Mouse (Mus musculus): ENCODE data around the gene Gcdh. TPM values are rescaled to one million over a fixed set of nuclear protein-coding genes. Genes with fewer than 3 reads are reported as not detected.

Gcdh gene
- polyA plus RNA-seq, 2 experiments = 29.8 to 58.9 TPM

DNA sequence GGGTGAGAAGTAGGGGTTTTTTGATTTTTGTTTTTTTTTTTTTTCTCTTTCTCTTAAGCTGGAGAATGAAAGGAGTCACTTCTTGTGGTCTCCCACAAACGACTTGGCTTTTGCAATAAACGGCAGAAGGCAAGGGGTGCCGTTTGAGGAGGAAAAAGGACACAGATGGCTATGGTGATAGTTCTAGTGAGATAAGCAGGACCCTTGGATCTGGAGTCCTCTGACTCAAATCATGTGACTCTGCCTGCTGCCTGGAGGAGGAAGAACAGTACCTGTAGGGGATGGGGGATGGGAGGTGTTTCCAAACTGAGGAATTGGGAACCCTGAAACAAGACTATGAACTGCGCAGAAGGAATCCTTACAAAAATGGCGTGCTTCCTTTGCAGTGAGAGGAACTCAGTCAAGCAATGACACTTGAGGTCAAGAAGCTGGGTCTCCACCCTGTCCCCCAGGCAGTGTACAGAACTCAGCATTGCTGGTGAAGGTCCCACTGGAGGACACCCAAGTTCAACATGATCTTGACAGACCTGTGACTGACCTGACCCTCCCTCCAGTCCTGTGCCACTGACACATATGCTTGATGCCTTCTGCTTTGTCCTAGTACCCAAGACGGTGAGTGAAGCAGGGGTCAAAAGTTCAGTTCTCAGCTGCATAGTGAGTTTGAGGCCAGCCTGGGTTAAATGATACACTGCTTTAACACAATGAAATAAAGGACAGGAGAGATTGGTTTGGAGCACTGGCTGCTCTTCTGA lies 45.9 kb downstream of the Gcdh start:
- DNase-seq (ENCODE audit: low spot score) (no peak), ATAC-seq (ENCODE audit: low FRiP score, low read depth) (no peak)
- Histone ChIP-seq H3K4me3 (replicated peaks; ENCODE audit: low read length) (peak overlapping the region; percentile 79), H3K4me1 (ENCODE audit: control insufficient read depth, insufficient read depth, low read length) (peaks cover 20% of the 10 kb centered on the region; the same call in 1 of the 2 replicates), H3K36me3 (ENCODE audit: control insufficient read depth, insufficient read depth, low read length) (peaks cover 29% of the 10 kb centered on the region), H3K27ac (replicated peaks; ENCODE audit: low read depth, low read length) (peak overlapping the region; percentile 76), H3K27me3 (ENCODE audit: control insufficient read depth, insufficient read depth, low read length) (no peaks in the 10 kb centered on the region), H3K9me3 (ENCODE audit: control insufficient read depth, low read length) (no peaks in the 10 kb centered on the region), H3K4me2 (replicated peaks; ENCODE audit: low read depth, low read length, severe bottlenecking) (peak overlapping the region; percentile 74), H3K9ac (ENCODE audit: low read depth, low read length, severe bottlenecking) (peak overlapping the region; percentile 63)
- no peak for TF ChIP-seq POLR2A (IDR thresholded peaks at IDR 0.05; ENCODE audit: borderline replicate concordance, extremely low read depth, insufficient read depth, insufficient read length)
- WGBS = 41% methylated on average over 6 of the region's 6 CpGs

DNA sequence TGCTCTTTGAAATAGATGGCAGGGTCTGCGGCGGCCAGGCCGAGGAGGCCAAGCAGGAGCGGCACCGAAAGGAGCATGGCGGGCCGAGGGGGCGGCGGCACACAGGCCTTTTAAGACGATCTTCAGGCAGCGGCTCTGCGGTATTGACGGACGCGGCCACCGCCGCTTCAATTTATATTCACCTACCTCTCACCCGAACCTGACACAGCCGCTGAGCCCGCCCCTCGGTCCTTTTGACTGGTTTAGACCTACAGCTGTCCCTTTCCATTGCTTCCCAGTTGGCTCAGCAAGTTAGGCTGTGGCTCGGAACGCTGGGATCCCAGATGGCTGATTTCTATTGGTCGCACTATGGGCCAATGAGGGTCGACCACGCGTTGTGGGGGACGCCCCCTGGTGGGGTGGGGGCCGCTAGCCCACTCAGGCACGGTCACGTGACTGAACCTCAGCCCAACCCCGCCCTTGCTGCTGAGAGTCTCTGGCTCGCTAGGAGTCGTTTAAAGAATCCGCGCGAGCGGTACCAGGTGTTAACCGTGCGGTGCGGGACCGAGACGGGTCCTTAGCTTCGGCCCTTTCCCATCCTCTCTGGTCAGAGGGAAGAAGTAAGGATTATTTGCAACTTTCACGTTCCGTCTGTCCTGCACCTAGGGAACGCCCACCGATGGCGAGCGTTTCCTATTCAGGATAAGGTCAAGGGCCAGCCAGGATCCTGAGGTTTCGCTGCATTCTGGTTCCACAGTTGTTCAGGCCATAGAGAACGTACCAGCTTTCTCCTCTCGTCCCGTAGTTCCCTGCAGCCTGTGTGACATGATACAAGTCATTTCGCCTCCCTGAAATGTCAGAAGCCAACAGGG lies 46.8 kb downstream of the Gcdh start, which contains the start of gene Calr:
Gene Calr, minus strand, starts transcription at position 213 of the 851 bp plus-strand sequence.
- Histone ChIP-seq H3K4me1 (ENCODE audit: control insufficient read depth, insufficient read depth, low read length) (peaks cover 20% of the 10 kb centered on the region; the same call in 1 of the 2 replicates), H3K4me3 (replicated peaks; ENCODE audit: low read length) (peak within 1 kb of the TSS; percentile 79), H3K9me3 (ENCODE audit: control insufficient read depth, low read length) (no peaks in the 10 kb centered on the region), H3K27me3 (ENCODE audit: control insufficient read depth, insufficient read depth, low read length) (no peaks in the 10 kb centered on the region), H3K36me3 (ENCODE audit: control insufficient read depth, insufficient read depth, low read length) (peaks cover 39% of the 10 kb centered on the region), H3K9ac (ENCODE audit: low read depth, low read length, severe bottlenecking) (peak within 1 kb of the TSS; percentile 92), H3K4me2 (replicated peaks; ENCODE audit: low read depth, low read length, severe bottlenecking) (peak within 1 kb of the TSS; percentile 74), H3K27ac (replicated peaks; ENCODE audit: low read depth, low read length) (peak within 1 kb of the TSS; percentile 76)
- peak; percentile 98 for TF ChIP-seq POLR2A (IDR thresholded peaks at IDR 0.05; ENCODE audit: borderline replicate concordance, extremely low read depth, insufficient read depth, insufficient read length)
- peak; percentile 100 for DNase-seq (ENCODE audit: low spot score)
- peak; percentile 99 for ATAC-seq (ENCODE audit: low FRiP score, low read depth)
- under 1% methylated on average over 54 of the region's 55 CpGs for WGBS

DNA sequence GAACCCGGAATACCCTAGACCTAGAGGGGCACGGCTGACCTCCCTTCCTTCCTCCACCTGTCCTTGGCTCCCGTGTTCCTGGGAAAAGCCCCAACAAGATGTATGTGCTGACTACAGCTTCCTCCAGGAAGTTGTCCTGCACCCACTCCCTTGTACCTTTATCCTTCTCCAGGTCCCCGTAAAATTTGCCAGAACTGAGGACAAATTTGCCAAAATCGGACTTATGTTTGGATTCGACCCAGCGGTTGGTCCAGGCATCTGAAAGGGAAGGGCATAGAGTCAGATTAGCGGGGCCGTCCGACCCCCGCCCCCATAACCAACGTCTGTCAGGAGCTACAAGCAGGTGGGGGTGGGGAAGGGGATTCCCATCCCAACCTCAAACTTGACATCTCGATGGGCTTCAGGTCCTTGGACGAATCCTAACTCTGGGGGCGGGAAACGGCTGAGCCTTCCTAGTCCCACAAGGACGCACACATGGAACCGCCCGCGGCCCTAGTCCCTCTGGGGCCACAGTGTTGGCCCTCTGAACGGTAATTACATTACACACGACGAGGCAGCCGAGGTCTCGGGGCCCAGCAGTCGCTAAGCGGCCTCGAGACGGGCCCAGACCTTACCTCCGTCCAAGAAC lies 47.5 kb downstream of the Gcdh start:
- WGBS = 1% methylated on average over 30 of the region's 30 CpGs
- peak overlapping the region; percentile 92 for H3K9ac ChIP-seq (ENCODE audit: low read depth, low read length, severe bottlenecking)
- peak overlapping the region; percentile 79 for H3K4me3 ChIP-seq (replicated peaks; ENCODE audit: low read length)
- peaks cover 46% of the 10 kb centered on the region for H3K36me3 ChIP-seq (ENCODE audit: control insufficient read depth, insufficient read depth, low read length)
- H3K4me1 ChIP-seq (ENCODE audit: control insufficient read depth, insufficient read depth, low read length) = peaks cover 20% of the 10 kb centered on the region; the same call in 1 of the 2 replicates
- no peaks in the 10 kb centered on the region for H3K27me3 ChIP-seq (ENCODE audit: control insufficient read depth, insufficient read depth, low read length)
- H3K4me2 ChIP-seq (replicated peaks; ENCODE audit: low read depth, low read length, severe bottlenecking) = peak overlapping the region; percentile 65
- peak overlapping the region; percentile 71 for H3K27ac ChIP-seq (replicated peaks; ENCODE audit: low read depth, low read length)
- H3K9me3 ChIP-seq (ENCODE audit: control insufficient read depth, low read length) = no peaks in the 10 kb centered on the region
- DNase-seq (ENCODE audit: low spot score) (no peak), ATAC-seq (ENCODE audit: low FRiP score, low read depth) (peak; percentile 4; the same call in 1 of the 2 replicates)
- TF ChIP-seq POLR2A (IDR thresholded peaks at IDR 0.05; ENCODE audit: borderline replicate concordance, extremely low read depth, insufficient read depth, insufficient read length) = no peak

DNA sequence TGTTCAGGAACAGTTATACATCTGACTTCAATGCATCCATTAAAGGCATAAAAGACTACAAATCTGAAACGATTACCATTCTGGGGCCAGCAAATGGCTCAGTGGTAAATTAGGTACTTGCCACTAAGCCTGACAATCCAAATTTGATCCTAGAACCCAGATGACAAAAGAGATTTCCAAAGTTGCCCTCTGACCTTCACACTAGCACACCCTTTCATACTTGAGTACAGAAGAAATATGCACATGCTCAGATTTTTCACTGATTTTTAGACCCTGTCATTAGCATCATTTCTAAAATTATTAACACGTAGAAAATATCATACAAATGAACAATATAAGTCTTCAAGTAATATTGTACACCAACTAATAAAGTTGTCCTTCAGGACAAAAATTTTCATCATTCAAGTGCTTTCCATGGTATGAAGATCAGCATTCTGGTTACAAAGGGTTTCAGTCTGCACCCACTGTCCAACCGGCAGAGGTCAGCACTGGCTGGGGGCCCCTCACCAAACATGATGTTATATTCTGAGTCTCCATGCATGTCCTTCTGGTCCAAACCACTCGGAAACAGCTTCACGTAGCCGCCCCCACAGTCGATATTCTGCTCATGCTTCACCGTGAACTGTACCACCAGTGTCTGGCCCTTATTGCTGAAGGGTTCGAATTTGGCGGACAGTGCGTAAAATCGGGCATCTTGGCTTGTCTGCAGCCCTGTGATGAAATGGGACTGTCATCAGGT lies 48.2 kb downstream of the Gcdh start:
- Histone ChIP-seq H3K27me3 (ENCODE audit: control insufficient read depth, insufficient read depth, low read length) (no peaks in the 10 kb centered on the region), H3K36me3 (ENCODE audit: control insufficient read depth, insufficient read depth, low read length) (peaks cover 49% of the 10 kb centered on the region), H3K9me3 (ENCODE audit: control insufficient read depth, low read length) (no peaks in the 10 kb centered on the region), H3K4me1 (ENCODE audit: control insufficient read depth, insufficient read depth, low read length) (peaks cover 20% of the 10 kb centered on the region; the same call in 1 of the 2 replicates), H3K4me2 (replicated peaks; ENCODE audit: low read depth, low read length, severe bottlenecking) (peak overlapping the region; percentile 65), H3K27ac (replicated peaks; ENCODE audit: low read depth, low read length) (no peak overlapping the region), H3K4me3 (replicated peaks; ENCODE audit: low read length) (peak overlapping the region; percentile 79), H3K9ac (ENCODE audit: low read depth, low read length, severe bottlenecking) (peak overlapping the region; percentile 92)
- no peak for DNase-seq (ENCODE audit: low spot score)
- TF ChIP-seq POLR2A (IDR thresholded peaks at IDR 0.05; ENCODE audit: borderline replicate concordance, extremely low read depth, insufficient read depth, insufficient read length) = no peak
- ATAC-seq (ENCODE audit: low FRiP score, low read depth) = no peak
- 12% methylated on average over 12 of the region's 12 CpGs for WGBS
